Mouse (Mus musculus) heart, embryonic 10.5 days (tissue): ENCODE measurements around the gene Tmem219. TPM values are rescaled to one million over a fixed set of nuclear protein-coding genes. Genes with fewer than 3 reads are reported as not detected.

Experiments used
- DNase-seq: peaks from one replicate; pipeline ENCODE4 v3.0.0-alpha.2; 2017; ENCODE audit warnings: low spot score
- H3K27ac ChIP-seq: fragments of 300-500 bp; sonication (generic); 2 replicates; pipeline ENCODE4 v1.5.1; 2016; ENCODE audit warnings: mild to moderate bottlenecking
- H3K27me3 ChIP-seq: fragments of 300-500 bp; sonication (generic); 2 replicates; pipeline ENCODE4 v1.6.1; 2016; ENCODE audit warnings: mild to moderate bottlenecking; ENCODE audit not compliant: poor library complexity, insufficient read depth, severe bottlenecking
- H3K36me3 ChIP-seq: fragments of 300-500 bp; sonication (generic); 2 replicates; pipeline ENCODE4 v1.6.1; 2016; ENCODE audit warnings: mild to moderate bottlenecking, moderate library complexity
- H3K4me1 ChIP-seq: fragments of 300-500 bp; sonication (generic); 2 replicates; pipeline ENCODE4 v1.6.1; 2016; ENCODE audit warnings: mild to moderate bottlenecking
- H3K4me3 ChIP-seq: fragments of 300-500 bp; sonication (generic); 2 replicates; pipeline ENCODE4 v1.5.1; 2016; ENCODE audit warnings: mild to moderate bottlenecking, moderate library complexity
- H3K9me3 ChIP-seq: fragments of 300-500 bp; sonication (generic); 2 replicates; pipeline ENCODE4 v1.6.1; 2016; ENCODE audit warnings: mild to moderate bottlenecking, moderate library complexity
- WGBS: fragments of 180-500 bp; shearing (Covaris S2); methylation state at CpG from one replicate; pipeline ENCODE4 v1.1.7; 2016; 5-methylcytosine and 5-hydroxymethylcytosine counted together
- polyA plus RNA-seq: library from polyadenylated mRNA; unstranded; fragments of >200 nt; fragmentation: Nextera tagmentation; extraction: Ambion mirVana; gene quantifications from 2 replicates; pipeline ENCODE4 v1.2.1, GENCODE M21; 2016

The Tmem219 gene
- polyA plus RNA-seq = 18.6 and 20.7 TPM in 2 replicates

- H3K4me1 ChIP-seq = peaks cover 8% of the 10 kb centered on the region
- no peak for DNase-seq
- no peak within 1 kb of the TSS for H3K4me3 ChIP-seq
- H3K27me3 ChIP-seq = no peaks in the 10 kb centered on the region
- H3K27ac ChIP-seq = peak within 1 kb of the TSS; percentile 59
- H3K36me3 ChIP-seq = no peaks in the 10 kb centered on the region
- WGBS = 71% methylated on average over 5 of the region's 5 CpGs
- H3K9me3 ChIP-seq = no peaks in the 10 kb centered on the region
Observed at GRCm38 (mm10) chr7:126922624-126923060, at the start of gene Tmem219. Tmem219 (minus strand) TSS chr7:126922917.

- no peak overlapping the region for H3K27ac ChIP-seq
- 53% methylated on average over 6 of the region's 6 CpGs for WGBS
- no peaks in the 10 kb centered on the region for H3K9me3 ChIP-seq
- DNase-seq = no peak
- H3K36me3 ChIP-seq = no peaks in the 10 kb centered on the region
- H3K4me1 ChIP-seq = peaks cover 11% of the 10 kb centered on the region; the same call in 1 of the 2 replicates
- no peak overlapping the region for H3K4me3 ChIP-seq
- H3K27me3 ChIP-seq = peaks cover 24% of the 10 kb centered on the region
Observed at GRCm38 (mm10) chr7:126967361-126967760, 44.6 kb upstream of the Tmem219 start.

- Histone ChIP-seq H3K4me1 (peaks cover 11% of the 10 kb centered on the region; the same call in 1 of the 2 replicates), H3K4me3 (no peak overlapping the region), H3K9me3 (no peaks in the 10 kb centered on the region), H3K27ac (no peak overlapping the region), H3K27me3 (peaks cover 42% of the 10 kb centered on the region), H3K36me3 (no peaks in the 10 kb centered on the region)
- no peak for DNase-seq
- WGBS = 72% methylated on average over 3 of the region's 3 CpGs
Observed at GRCm38 (mm10) chr7:126965568-126965967, 42.9 kb upstream of the Tmem219 start.

GRCm38 (mm10) chr7:126963548-126964286 is 41.0 kb upstream of the Tmem219 start:
- no peak for DNase-seq
- peaks cover 44% of the 10 kb centered on the region for H3K27me3 ChIP-seq
- no peaks in the 10 kb centered on the region for H3K36me3 ChIP-seq
- no peak overlapping the region; the same call in 1 of the 2 replicates for H3K4me3 ChIP-seq
- 25% methylated on average over 19 of the region's 19 CpGs for whole genome bisulfite sequencing
- H3K27ac ChIP-seq = no peak overlapping the region
- H3K4me1 ChIP-seq = peaks cover 11% of the 10 kb centered on the region; the same call in 1 of the 2 replicates
- no peaks in the 10 kb centered on the region for H3K9me3 ChIP-seq

- Histone ChIP-seq H3K27ac (no peak overlapping the region), H3K36me3 (no peaks in the 10 kb centered on the region), H3K27me3 (peaks cover 44% of the 10 kb centered on the region), H3K9me3 (no peaks in the 10 kb centered on the region), H3K4me3 (no peak overlapping the region), H3K4me1 (peaks cover 11% of the 10 kb centered on the region; the same call in 1 of the 2 replicates)
- 77% methylated on average over 4 of the region's 4 CpGs for WGBS
- no peak for DNase-seq
Observed at GRCm38 (mm10) chr7:126961965-126962364, 39.2 kb upstream of the Tmem219 start.

- no peak for DNase-seq
Observed at GRCm38 (mm10) chr7:126961095-126961494, 38.4 kb upstream of the Tmem219 start.

GRCm38 (mm10) chr7:126959780-126960179 is 37.1 kb upstream of the Tmem219 start:
- Histone ChIP-seq H3K4me1 (peaks cover 8% of the 10 kb centered on the region; the same call in 1 of the 2 replicates), H3K27me3 (peaks cover 44% of the 10 kb centered on the region), H3K4me3 (no peak overlapping the region), H3K36me3 (no peaks in the 10 kb centered on the region), H3K9me3 (no peaks in the 10 kb centered on the region), H3K27ac (no peak overlapping the region)
- 65% methylated on average over 9 of the region's 9 CpGs for WGBS
- no peak for DNase-seq

More at GRCm38 (mm10) chr7:126961095-126961494, 38.4 kb upstream of the Tmem219 start:
- Histone ChIP-seq H3K4me3 (no peak overlapping the region), H3K27me3 (peaks cover 44% of the 10 kb centered on the region), H3K36me3 (no peaks in the 10 kb centered on the region), H3K9me3 (no peaks in the 10 kb centered on the region), H3K27ac (no peak overlapping the region), H3K4me1 (peaks cover 8% of the 10 kb centered on the region; the same call in 1 of the 2 replicates)
- WGBS = 78% methylated on average over 5 of the region's 5 CpGs

GRCm38 (mm10) chr7:126955125-126955524 is 32.4 kb upstream of the Tmem219 start:
- H3K9me3 ChIP-seq = no peaks in the 10 kb centered on the region
- peaks cover 42% of the 10 kb centered on the region for H3K27me3 ChIP-seq
- peaks cover 10% of the 10 kb centered on the region for H3K4me1 ChIP-seq
- no peak overlapping the region for H3K4me3 ChIP-seq
- H3K27ac ChIP-seq = no peak overlapping the region
- DNase-seq = no peak
- 45% methylated on average over 3 of the region's 3 CpGs for WGBS
- no peaks in the 10 kb centered on the region for H3K36me3 ChIP-seq

- H3K27me3 ChIP-seq = peaks cover 62% of the 10 kb centered on the region
- no peak overlapping the region for H3K4me3 ChIP-seq
- DNase-seq = no peak
- no peaks in the 10 kb centered on the region for H3K9me3 ChIP-seq
- WGBS = 2% methylated on average over 8 of the region's 8 CpGs
- H3K4me1 ChIP-seq = peaks cover 20% of the 10 kb centered on the region
- H3K27ac ChIP-seq = no peak overlapping the region
- H3K36me3 ChIP-seq = no peaks in the 10 kb centered on the region
Observed at GRCm38 (mm10) chr7:126952646-126953045, 29.9 kb upstream of the Tmem219 start.

GRCm38 (mm10) chr7:126951741-126952140 is 29.0 kb upstream of the Tmem219 start:
- Histone ChIP-seq H3K36me3 (no peaks in the 10 kb centered on the region), H3K4me3 (no peak overlapping the region), H3K27me3 (peaks cover 62% of the 10 kb centered on the region), H3K9me3 (no peaks in the 10 kb centered on the region), H3K27ac (no peak overlapping the region), H3K4me1 (peaks cover 20% of the 10 kb centered on the region)
- no peak for DNase-seq
- WGBS = 9% methylated on average over 4 of the region's 4 CpGs

- DNase-seq = no peak
- WGBS = 4% methylated on average over 26 of the region's 26 CpGs
- no peaks in the 10 kb centered on the region for H3K36me3 ChIP-seq
- peaks cover 62% of the 10 kb centered on the region for H3K27me3 ChIP-seq
- no peak overlapping the region for H3K27ac ChIP-seq
- H3K4me3 ChIP-seq = peak overlapping the region; percentile 68; the same call in 1 of the 2 replicates
- H3K9me3 ChIP-seq = no peaks in the 10 kb centered on the region
- peaks cover 20% of the 10 kb centered on the region for H3K4me1 ChIP-seq
Observed at GRCm38 (mm10) chr7:126950647-126951615, 28.2 kb upstream of the Tmem219 start.

GRCm38 (mm10) chr7:126949793-126950646 is 27.3 kb upstream of the Tmem219 start, which contains the start of gene Sez6l2:
Sez6l2 (plus strand) TSS chr7:126950563.
- peaks cover 62% of the 10 kb centered on the region for H3K27me3 ChIP-seq
- peak within 1 kb of the TSS; percentile 68 for H3K4me3 ChIP-seq
- peak within 1 kb of the TSS; percentile 44; the same call in 1 of the 2 replicates for H3K27ac ChIP-seq
- peaks cover 20% of the 10 kb centered on the region for H3K4me1 ChIP-seq
- 1% methylated on average over 42 of the region's 42 CpGs for WGBS
- H3K9me3 ChIP-seq = no peaks in the 10 kb centered on the region
- H3K36me3 ChIP-seq = peaks cover under 1% of the 10 kb centered on the region; the same call in 1 of the 2 replicates
- peak; percentile 95 for DNase-seq
